30 mouse cellular contexts compared by ENCODE assay signal in genomic region chr7:95467028-95467427, GRCm38 (mm10).
"Had no signal": no experiment of that assay in that cellular context is flagged by ENCODE, and none has a peak within 500 bp of the region (broad histone marks: within the 10 kb centered on the region; RNA-seq: fewer than 3 reads in every experiment).

No protein-coding gene starts in this region.

- DNase-seq: left cerebral cortex, postnatal 4 days; liver; liver, embryonic 13.5 days; liver, postnatal 0 days; lung, adult 18-20 months; lung, adult 2 months; lung, embryonic 14.5 days; lung, postnatal 10 days; lung, postnatal 14 days; lung, postnatal 36 days; lung, postnatal 4 days; midbrain, embryonic 14.5 days had no signal

- ATAC-seq: liver, embryonic 12.5 days; liver, postnatal 0 days; lung, postnatal 0 days; midbrain, embryonic 13.5 days; midbrain, embryonic 15.5 days; midbrain, embryonic 16.5 days had no signal

- H3K27me3 ChIP-seq: limb, embryonic 12.5 days; limb, embryonic 13.5 days; limb, embryonic 15.5 days; liver, embryonic 12.5 days; liver, embryonic 13.5 days; liver, embryonic 15.5 days; lung, embryonic 15.5 days; megakaryocyte, embryonic 14.5 days; midbrain, embryonic 12.5 days; midbrain, embryonic 13.5 days; midbrain, embryonic 15.5 days had no signal

- H3K4me3 ChIP-seq: left cerebral cortex, adult 2 months; limb, embryonic 10.5 days; limb, embryonic 12.5 days; limb, embryonic 13.5 days; limb, embryonic 15.5 days; liver, embryonic 12.5 days; liver, embryonic 13.5 days; liver, embryonic 15.5 days; lung, embryonic 15.5 days; megakaryocyte, embryonic 14.5 days; midbrain, embryonic 10.5 days; midbrain, embryonic 12.5 days; midbrain, embryonic 13.5 days; midbrain, embryonic 15.5 days; myocyte had no signal

- H3K36me3 ChIP-seq: limb, embryonic 10.5 days; limb, embryonic 12.5 days; limb, embryonic 13.5 days; limb, embryonic 15.5 days; liver, embryonic 12.5 days; liver, embryonic 13.5 days; liver, embryonic 15.5 days; lung, embryonic 15.5 days; midbrain, embryonic 10.5 days; midbrain, embryonic 12.5 days; midbrain, embryonic 13.5 days; midbrain, embryonic 15.5 days had no signal

- H3K9me3 ChIP-seq: limb, embryonic 10.5 days; limb, embryonic 12.5 days; limb, embryonic 13.5 days; limb, embryonic 15.5 days; liver, embryonic 12.5 days; liver, embryonic 13.5 days; liver, embryonic 15.5 days; lung, embryonic 15.5 days; midbrain, embryonic 10.5 days; midbrain, embryonic 12.5 days; midbrain, embryonic 13.5 days; midbrain, embryonic 15.5 days had no signal

- H3K4me1 ChIP-seq: limb, embryonic 10.5 days; limb, embryonic 12.5 days; limb, embryonic 13.5 days; limb, embryonic 15.5 days; liver, embryonic 12.5 days; liver, embryonic 13.5 days; liver, embryonic 15.5 days; lung, embryonic 15.5 days; megakaryocyte, embryonic 14.5 days; midbrain, embryonic 10.5 days; midbrain, embryonic 12.5 days; midbrain, embryonic 13.5 days; midbrain, embryonic 15.5 days had no signal

- H3K27ac ChIP-seq: left cerebral cortex, adult 2 months; limb, embryonic 10.5 days; limb, embryonic 12.5 days; limb, embryonic 13.5 days; limb, embryonic 15.5 days; liver, embryonic 12.5 days; liver, embryonic 13.5 days; liver, embryonic 14.5 days; liver, embryonic 15.5 days; lung, embryonic 15.5 days; macrophage; midbrain, embryonic 10.5 days; midbrain, embryonic 12.5 days; midbrain, embryonic 13.5 days; midbrain, embryonic 15.5 days had no signal

- H3K9ac ChIP-seq: limb, embryonic 12.5 days; limb, embryonic 13.5 days; limb, embryonic 15.5 days; liver, embryonic 12.5 days; liver, embryonic 13.5 days; liver, embryonic 14.5 days; liver, embryonic 15.5 days; liver, postnatal 0 days; lung, embryonic 14.5 days; lung, embryonic 15.5 days; midbrain, embryonic 12.5 days; midbrain, embryonic 13.5 days; midbrain, embryonic 15.5 days had no signal
